Mouse (Mus musculus): ENCODE data around the gene Proser3.

GRCm38 (mm10) chr7:30584339-30584738 lies 32.2 kb upstream of the Proser3 start:
- no peak for TF ChIP-seq CTCF (IDR thresholded peaks at IDR 0.05; ENCODE audit: low read depth)
- TF ChIP-seq EP300 (IDR thresholded peaks at IDR 0.05; ENCODE audit: low read depth), result no peak

Measured in heart, postnatal 0 days (tissue).